Mouse (Mus musculus) MEL (cell line): ENCODE measurements around the gene Prl4a1.
"Not testable (repeated sequence)": the region's sequence is repeated elsewhere in the genome, so short reads cannot be mapped to it uniquely, and the experiment has no call there.

ENCODE experiments used
- BHLHE40 ChIP-seq: IDR thresholded peaks from 2 replicates; pipeline ENCODE4 v1.6.1; 2012; ENCODE audit warnings: low read depth, mild to moderate bottlenecking, inconsistent platforms, low read length, improper control_type of control experiment, borderline replicate concordance
- CTCF ChIP-seq, 3 experiments: IDR thresholded peaks in 2 of 3; conservative IDR thresholded peaks in 1 of 3; 2 replicates each; pipeline ENCODE4 v1.5.1; 2011 to 2012; ENCODE audit warnings: low read length in 3 of 3, low read depth in 2 of 3, mild to moderate bottlenecking in 2 of 3, improper control_type of control experiment in 1 of 3, inconsistent platforms in 1 of 3, mixed read lengths in 1 of 3, moderate library complexity in 1 of 3; ENCODE audit not compliant: control insufficient read depth in 1 of 3, insufficient read depth in 1 of 3, poor library complexity in 1 of 3, severe bottlenecking in 1 of 3
- EP300 ChIP-seq, 2 experiments: IDR thresholded peaks; 2 replicates each; pipeline ENCODE4 v1.6.1; 2011; ENCODE audit warnings: improper control_type of control experiment in 2 of 2, low read length in 2 of 2, low read depth in 1 of 2, mild to moderate bottlenecking in 1 of 2
- ETS1 ChIP-seq: IDR thresholded peaks from 2 replicates; pipeline ENCODE4 v1.6.1; 2012; ENCODE audit warnings: low read depth, mild to moderate bottlenecking, inconsistent platforms, low read length, improper control_type of control experiment, moderate library complexity
- MAFK ChIP-seq: IDR thresholded peaks from 2 replicates; pipeline ENCODE4 v1.6.1; 2011; ENCODE audit warnings: low read depth, mild to moderate bottlenecking, low read length, improper control_type of control experiment, borderline replicate concordance
- MXI1 ChIP-seq: IDR thresholded peaks from 2 replicates; pipeline ENCODE4 v1.6.1; 2011; ENCODE audit warnings: mild to moderate bottlenecking, low read depth, low read length, improper control_type of control experiment
- POLR2A ChIP-seq, 2 experiments: IDR thresholded peaks; 2 replicates each; pipeline ENCODE4 v1.6.1; 2011 to 2012; ENCODE audit warnings: low read length in 2 of 2, mild to moderate bottlenecking in 2 of 2, control low read depth in 1 of 2, improper control_type of control experiment in 1 of 2, low read depth in 1 of 2, moderate library complexity in 1 of 2; ENCODE audit not compliant: control insufficient read depth in 1 of 2, insufficient read depth in 1 of 2, poor library complexity in 1 of 2
- POLR2AphosphoS2 ChIP-seq: IDR thresholded peaks from 2 replicates; pipeline ENCODE4 v1.6.1; 2011; ENCODE audit warnings: low read length, improper control_type of control experiment
- RAD21 ChIP-seq: IDR thresholded peaks from 2 replicates; pipeline ENCODE4 v1.6.1; 2011; ENCODE audit warnings: mild to moderate bottlenecking, low read depth, low read length, improper control_type of control experiment
- SIN3A ChIP-seq: IDR thresholded peaks from 2 replicates; pipeline ENCODE4 v1.6.1; 2012; ENCODE audit warnings: low read length, improper control_type of control experiment, inconsistent platforms
- SMC3 ChIP-seq: IDR thresholded peaks from 2 replicates; pipeline ENCODE4 v1.6.1; 2011; ENCODE audit warnings: low read depth, low read length, improper control_type of control experiment

DNA sequence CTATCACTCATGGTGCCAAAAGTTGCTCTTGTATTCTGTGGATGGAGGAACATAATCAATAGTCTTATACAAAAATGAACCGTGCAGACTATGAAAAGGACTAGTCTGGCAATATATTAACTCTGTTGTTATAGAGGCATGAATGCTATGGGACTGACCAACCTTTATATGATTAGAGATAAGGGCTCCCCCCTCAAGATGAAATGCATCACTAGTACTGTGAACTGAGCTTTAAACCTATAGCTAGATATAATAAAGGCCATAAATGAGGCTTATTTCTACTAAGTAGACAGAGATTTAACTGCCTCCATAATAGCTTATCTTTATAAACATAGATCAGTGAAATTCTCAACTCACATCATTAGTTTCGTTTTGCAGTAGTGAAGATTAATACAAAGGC is 41.7 kb upstream of the Prl4a1 start:
- TF ChIP-seq SIN3A; BHLHE40; SMC3; EP300 (IDR thresholded peaks at IDR 0.05; ENCODE audit: low read depth in 1 of 2, low read length in 2 of 2); CTCF (IDR thresholded peaks at IDR 0.05 in 2 of 3, conservative IDR thresholded peaks at IDR 0.05 in 1 of 3; ENCODE audit: control insufficient read depth in 1 of 3, insufficient read depth in 1 of 3, low read depth in 2 of 3, low read length in 3 of 3, poor library complexity in 1 of 3, severe bottlenecking in 1 of 3); POLR2A (IDR thresholded peaks at IDR 0.05; ENCODE audit: control insufficient read depth in 1 of 2, insufficient read depth in 1 of 2, low read depth in 1 of 2, low read length in 2 of 2, poor library complexity in 1 of 2); ETS1; POLR2AphosphoS2; RAD21; MAFK; MXI1: not testable (repeated sequence)
